Mouse (Mus musculus): ENCODE results near the gene Ccdc159. TPM values are rescaled to one million over a fixed set of nuclear protein-coding genes. Genes with fewer than 3 reads are reported as not detected.

Ccdc159 gene
- total RNA-seq (2022): 10 to 100 TPM in 3 of 4 experiments, 1 to 10 TPM in 1; 8.6 to 27.3 (median 17.7) TPM

DNA sequence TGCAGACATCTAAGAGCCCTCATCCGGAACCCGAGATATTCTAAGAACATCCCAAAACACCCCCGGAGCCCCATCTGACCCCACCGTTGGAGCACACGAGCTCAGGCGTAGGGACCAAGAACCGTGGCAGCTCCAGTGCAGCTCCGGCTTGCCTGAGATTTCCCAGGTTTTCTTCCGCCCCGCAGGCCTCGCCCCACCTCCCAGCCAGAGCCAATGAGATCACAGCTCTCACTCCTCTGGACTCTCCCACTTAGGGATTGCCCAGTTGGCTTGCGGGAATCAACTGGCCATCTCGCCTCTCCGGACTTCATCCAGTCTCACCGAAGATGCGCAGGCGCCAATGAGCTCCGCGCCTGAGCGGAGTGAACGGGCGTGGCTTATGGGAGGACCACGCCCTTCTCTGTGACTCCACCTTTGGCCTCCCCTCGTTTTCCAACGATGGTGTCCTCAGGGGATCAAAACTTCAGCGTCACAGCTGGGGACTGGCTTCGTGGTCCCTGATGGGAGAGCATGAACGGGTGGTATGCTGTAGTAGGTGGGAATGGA is at the start of gene Ccdc159, which contains the start of gene Tmem205:
Gene Ccdc159 (plus strand): TSS at position 264 of the 546 bp plus-strand sequence.
Gene Tmem205 (minus strand): TSS at position 349 of the 546 bp plus-strand sequence.
- DNase-seq: peak; percentile 97

DNA sequence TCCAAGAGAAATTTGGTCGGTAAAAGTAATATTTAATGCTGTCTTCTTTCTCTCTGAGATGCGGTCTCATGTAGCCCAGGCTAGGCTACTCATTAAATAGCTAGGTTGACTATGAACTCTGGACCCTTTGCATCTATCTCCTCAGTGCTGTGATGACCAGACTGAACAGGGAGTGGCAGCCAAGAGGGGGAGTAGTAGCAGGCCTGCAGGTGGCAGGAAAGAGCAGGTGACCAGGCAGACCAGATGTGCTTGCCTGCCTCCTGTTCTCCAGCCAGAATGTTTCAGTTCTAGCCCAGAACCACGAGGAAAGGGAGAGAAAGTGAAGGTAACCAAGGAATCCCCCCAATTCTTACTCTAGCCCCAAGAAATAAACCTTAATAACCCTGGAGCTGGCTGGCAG is 38.0 kb upstream of the Ccdc159 start:
- no peak for DNase-seq

DNA sequence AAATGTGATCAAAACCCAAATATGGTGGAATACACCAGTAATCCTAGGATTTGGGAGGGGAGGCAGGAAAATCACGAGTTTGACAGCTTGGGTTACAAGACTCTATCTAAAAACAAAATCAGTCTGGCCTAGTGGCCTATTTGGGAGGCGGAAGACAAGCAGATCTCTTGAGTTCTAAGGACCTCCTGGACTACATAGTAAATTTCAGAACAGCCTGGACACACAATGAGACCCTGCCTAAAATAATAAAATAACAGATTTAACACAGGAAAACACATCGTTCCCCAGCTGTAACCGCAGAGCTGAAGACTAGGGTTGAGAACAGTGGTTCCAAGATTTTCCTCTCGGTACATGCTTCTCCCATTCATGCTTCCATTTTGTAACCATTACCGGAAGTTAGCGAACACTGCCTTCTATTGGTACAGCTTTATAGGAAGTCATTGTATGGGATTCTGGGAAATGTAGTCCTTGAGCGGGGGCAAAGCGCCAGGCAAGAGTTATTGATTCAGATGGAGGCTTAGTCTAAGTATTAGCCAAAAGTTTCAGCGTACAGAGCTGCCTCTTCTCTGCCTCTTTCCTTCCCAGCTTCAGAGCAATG is 25.9 kb upstream of the Ccdc159 start:
- peak; percentile 43 for DNase-seq

- DNase-seq: no peak
These were observed 23.2 kb upstream of the Ccdc159 start for GRCm38 (mm10) chr9:21904031-21904430.

DNA sequence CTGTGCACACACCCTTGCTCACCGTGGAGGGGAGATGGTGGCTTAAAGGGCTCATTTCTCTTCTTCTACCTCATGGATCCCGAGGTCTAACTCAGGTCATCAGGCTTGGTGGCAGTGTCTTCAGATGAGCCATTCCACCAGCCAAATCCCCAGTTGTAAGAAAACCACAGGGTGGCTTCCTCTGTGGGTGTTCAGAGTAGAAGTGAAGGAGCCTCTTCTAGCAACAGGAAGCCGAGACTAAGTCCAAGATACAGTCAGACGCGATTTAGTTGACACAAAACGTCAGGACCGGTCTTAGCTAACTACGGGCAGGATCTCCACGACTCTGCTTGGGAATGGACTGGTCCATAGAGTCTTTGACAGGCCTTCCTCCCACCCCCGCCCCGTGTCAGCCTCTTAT is 19.1 kb upstream of the Ccdc159 start:
- DNase-seq: no peak

GRCm38 (mm10) chr9:21909474-21910223 is 17.6 kb upstream of the Ccdc159 start:
- no peak for DNase-seq

DNA sequence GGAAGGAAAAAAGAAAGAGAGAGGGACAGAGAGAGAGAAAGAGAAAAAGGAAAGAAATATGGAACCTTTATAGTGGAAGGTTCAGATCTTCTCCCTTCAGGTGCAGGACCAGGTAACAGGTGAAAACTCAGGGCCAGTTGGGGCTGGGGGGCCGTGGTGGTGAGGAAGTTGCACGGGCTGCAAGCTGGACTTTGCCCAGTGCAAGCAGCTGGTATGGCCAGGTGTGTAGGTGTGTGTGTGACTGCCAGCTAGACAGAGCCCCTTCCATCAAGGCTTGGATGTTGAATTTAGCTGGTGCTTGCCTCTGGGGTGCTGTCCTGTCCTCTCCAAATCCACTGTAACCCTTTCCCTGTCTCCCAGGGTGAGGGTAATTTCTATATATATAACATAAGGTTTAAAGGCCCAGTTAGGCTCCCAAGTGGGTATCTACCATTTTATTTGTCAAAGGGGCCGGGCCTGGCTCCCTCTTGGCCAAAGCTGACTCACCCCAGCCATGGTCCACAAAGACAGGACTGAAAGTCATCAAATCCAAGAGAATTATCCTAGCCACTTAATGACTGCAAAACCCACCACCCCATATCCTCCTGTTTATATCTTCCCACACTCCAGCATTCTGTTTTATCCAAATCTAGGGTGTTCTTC is 10.3 kb upstream of the Ccdc159 start:
- no peak for DNase-seq

- no peak for DNase-seq
These were observed 9.7 kb upstream of the Ccdc159 start for GRCm38 (mm10) chr9:21917493-21918034.

DNA sequence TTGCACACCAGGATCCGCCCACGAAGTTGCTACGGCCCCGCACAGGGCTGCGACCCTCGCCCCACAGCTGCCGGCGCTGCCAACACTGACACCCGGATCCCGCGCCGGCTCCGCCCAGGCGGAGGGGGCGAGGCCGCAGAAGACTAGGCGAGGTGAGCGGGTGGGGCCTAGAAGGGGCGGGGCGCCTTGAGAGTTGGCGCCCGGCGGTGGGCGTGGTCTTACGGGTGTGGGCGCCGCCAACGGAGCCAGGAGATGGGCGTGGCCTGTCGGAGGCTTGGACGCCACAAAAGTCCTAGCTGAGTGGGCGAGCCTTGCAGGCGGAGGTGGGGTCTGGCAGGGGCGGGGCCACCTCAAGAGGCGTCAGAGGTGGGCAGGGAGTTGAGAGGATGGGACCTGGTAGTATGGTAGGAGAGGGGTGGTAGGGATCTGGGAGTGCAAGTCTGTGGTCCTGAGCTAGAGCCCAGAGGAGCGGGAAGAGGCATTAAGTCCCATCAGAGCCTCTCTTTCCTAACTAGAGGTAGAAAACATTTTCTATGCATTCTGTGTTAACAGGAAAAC is 9.2 kb upstream of the Ccdc159 start, which contains the start of gene Rab3d:
Gene Rab3d (minus strand): TSS at position 158 of the 558 bp plus-strand sequence.
- peak; percentile 95 for DNase-seq

DNA sequence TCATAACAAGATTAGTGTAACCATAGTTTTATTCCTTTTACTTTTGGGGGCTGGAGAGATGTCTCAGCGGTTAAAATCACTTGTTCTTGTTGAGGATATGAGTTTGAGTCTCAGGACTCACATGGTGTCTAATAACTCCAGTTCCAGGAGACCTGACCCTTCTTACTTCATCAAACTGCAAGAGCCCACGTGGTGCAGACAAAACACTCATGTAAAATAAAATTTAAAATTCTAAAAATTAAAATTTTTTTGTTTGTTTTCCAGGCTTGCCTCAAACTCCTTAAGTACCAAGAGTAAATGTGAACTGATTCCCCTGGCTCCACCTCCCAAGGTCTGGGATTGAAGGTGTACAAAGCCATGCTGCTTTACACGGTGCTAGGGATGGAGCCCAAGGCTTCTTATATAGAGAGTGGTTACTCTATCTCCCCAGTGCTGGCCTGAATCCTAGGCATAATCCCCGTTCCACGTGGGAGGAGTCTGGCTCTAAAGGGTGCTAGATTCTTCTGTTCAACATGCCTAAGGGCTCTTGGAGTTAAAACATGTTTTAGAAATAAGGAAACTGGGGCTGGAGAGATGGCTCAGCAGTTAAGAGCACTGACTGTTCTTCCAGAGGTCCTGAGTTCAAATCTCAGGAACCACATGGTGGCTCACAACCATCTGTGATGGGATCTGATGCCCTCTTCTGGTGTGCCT is 8.4 kb upstream of the Ccdc159 start:
- DNase-seq: no peak

- DNase-seq: no peak
These were observed 4.2 kb upstream of the Ccdc159 start for GRCm38 (mm10) chr9:21923036-21923435.

- no peak for DNase-seq
These were observed 3.7 kb upstream of the Ccdc159 start for GRCm38 (mm10) chr9:21923490-21924098.

DNA sequence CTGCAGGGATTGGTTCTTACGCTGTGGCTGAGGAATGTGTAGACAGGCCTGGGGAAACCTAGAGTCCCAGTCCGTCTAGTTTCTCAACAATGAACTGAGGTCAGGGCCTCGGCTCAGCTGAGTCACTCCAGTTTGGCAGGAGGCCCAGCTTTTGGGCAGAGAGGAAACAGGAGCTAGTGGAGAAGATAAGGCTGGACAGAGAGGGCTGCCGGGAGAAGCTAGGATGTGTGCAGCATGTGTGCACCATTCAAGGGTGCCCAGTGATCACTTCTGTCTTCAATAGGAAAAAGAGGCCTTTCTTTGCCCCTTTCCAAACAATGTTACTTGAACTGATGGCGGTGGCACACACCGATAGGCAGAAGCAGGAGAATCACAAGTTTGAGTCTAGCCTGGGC is 3.2 kb upstream of the Ccdc159 start:
- DNase-seq: peak; percentile 98

DNA sequence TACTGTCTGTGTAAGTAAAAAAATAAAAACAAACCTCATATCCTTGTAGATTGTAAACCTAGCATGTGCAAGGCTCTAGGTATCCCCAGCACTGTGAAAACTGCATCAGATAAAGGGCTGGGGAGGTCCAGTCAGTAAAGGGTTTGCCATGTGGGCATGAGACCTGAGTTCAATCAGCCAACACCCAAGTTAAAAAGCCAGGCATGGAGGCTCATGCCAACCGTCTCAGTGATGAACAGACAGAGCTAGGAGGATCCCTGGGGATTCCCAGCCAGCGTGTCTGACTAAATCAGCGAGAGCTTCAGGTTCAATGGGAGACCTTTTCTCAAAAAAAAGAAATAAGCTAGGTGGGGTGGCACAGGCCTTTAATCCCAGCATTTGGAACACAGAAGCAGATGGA is 2.2 kb upstream of the Ccdc159 start:
- no peak for DNase-seq

- no peak for DNase-seq
These were observed 1.8 kb upstream of the Ccdc159 start for GRCm38 (mm10) chr9:21925506-21925905.

GRCm38 (mm10) chr9:21926155-21926554 is 1.1 kb upstream of the Ccdc159 start:
- DNase-seq: peak; percentile 73

DNA sequence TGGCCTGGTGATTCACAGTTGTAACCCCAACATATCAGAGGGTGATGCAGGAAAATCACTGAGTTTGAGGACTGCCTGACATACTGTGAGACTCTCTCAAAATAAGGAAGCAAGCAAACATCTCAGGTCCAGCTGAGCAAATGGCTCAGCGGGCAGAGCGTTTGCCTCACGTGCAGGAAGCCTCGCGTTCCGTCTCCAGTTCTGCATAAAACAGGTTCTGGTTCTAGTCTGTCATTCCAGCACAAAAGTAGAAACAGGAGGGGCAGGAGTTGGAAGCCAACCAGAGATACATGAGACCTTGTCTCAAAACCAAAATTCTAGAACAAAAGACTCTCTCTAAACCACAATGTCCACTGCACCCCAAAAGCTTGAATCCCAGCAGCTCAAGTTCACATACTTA is 487 bp upstream of the Ccdc159 start:
- no peak for DNase-seq

DNA sequence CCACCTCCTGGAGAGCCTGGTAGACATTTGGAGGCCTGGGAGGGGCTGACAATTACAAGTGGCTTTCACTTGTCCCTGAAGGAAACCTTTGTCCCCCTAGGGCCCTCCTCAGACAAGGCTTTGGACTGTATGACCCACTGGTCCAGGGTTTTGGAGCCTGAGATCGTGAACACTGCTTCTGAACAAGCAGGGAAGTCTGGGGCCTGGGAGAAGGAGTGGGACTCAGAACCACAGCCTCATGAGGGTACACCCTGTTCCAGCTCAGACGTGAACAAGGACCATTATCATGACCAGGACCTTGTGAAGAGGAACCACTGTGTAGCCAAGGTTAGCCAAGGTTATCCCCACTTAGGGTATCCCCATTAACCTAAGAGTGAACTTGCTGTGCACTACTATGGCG is 1.9 kb downstream of the Ccdc159 start:
- DNase-seq: no peak

DNA sequence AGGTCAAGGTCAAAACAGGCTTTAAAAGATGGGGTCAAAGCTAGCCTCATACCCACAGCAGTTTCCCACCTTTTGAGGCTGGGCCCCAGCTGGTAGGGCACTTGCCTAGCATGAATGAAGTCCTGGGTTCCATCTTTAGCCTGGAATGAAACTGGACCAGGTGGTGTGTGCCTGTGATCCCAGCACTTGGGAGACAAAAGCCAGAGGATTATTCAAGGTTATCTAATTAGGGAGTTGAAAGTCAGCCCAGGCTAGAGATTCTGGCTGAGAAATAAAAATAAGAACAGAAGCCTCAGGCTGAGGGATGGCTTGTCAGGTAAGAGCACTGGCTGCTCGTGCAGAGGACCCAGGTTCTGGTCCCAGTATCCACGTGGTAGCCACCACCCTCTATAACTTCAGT is 4.7 kb downstream of the Ccdc159 start:
- DNase-seq: no peak

- no peak for DNase-seq
These were observed 5.3 kb downstream of the Ccdc159 start for GRCm38 (mm10) chr9:21932445-21933137.

- DNase-seq: no peak
These were observed 6.8 kb downstream of the Ccdc159 start for GRCm38 (mm10) chr9:21934021-21934420.
